Mouse (Mus musculus): Measurements from ENCODE around the gene Pwwp2b. TPM values are rescaled to one million over a fixed set of nuclear protein-coding genes. Genes with fewer than 3 reads are reported as not detected.
A peak's percentile ranks its signal among the peaks of the same experiment; 100 is the strongest.

Gene Pwwp2b
- polyA plus RNA-seq, 1 experiment from 2014 or later: 4.3 TPM

DNA sequence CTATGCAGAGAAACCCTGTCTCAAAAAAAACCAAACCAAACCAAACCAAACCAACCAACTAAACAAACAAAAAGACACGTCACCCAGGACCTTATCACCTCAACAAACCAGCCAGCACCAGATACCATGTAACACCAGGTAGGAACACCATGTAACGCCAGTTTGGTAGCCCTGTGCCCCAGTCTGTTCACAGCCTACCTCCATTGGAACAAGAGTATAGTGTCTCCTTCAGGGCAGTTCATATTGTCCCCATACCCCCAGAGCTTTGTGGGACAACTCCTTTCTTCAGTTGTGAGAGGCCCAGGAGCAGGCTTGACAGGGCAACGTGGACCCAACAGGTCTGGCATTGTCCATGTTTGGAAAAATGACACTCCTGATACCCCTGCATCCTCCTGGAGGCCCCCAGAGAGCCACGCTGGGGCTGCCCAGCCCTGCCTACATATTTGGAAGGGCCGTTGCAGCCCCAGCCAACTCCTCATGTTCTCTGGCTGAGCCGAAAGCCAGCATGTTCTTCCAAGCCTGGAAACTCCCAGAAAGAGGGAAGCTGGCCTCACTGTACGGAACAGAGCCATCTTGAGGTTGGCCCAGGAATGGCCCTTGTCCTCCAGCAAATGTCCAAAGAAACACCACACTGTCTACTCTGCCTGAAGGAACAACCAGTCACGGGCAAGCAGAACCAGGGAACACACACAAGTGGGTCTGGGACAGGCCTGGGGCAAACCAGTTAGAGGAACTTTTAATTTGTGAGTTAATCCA, 60.0 kb downstream of the Pwwp2b start:
- ATAC-seq (ENCODE audit: low FRiP score): no peak
- Histone ChIP-seq H3K4me3 (no peak overlapping the region), H3K27me3 (peaks cover 11% of the 10 kb centered on the region; the same call in 1 of the 2 replicates), H3K27ac (no peak overlapping the region), H3K4me2 (replicated peaks) (no peak overlapping the region), H3K9ac (no peak overlapping the region), H3K4me1 (peaks cover 12% of the 10 kb centered on the region), H3K36me3 (no peaks in the 10 kb centered on the region), H3K9me3 (replicated peaks) (no peaks in the 10 kb centered on the region)
- WGBS: 80% methylated on average over 8 of the region's 8 CpGs

DNA sequence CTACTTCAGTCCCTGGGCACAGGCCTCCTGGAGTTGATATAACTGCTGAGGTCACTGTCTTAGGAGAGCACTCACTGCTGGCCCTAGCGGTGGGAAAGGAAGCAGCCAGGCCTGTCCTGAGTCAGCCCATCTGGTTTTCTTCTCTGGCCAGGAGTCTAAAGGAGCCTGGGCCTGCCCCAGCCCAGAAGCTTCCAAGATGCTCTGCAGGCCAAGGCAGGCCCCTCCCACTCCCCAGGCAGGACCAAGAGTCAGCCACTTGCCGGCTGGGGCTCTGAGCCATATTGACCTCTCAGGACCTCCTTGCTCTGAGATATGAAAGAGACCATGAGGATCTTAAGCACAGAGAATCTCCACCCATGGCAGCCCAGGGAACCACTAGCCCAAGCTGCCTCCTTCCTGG, 60.8 kb downstream of the Pwwp2b start:
- H3K9me3 ChIP-seq (replicated peaks): no peaks in the 10 kb centered on the region
- no peak overlapping the region for H3K4me3 ChIP-seq
- peak overlapping the region; percentile 23; the same call in 1 of the 2 replicates for H3K9ac ChIP-seq
- peaks cover 10% of the 10 kb centered on the region; the same call in 1 of the 2 replicates for H3K27me3 ChIP-seq
- no peaks in the 10 kb centered on the region for H3K36me3 ChIP-seq
- ATAC-seq (ENCODE audit: low FRiP score): no peak
- peaks cover 12% of the 10 kb centered on the region for H3K4me1 ChIP-seq
- H3K4me2 ChIP-seq (replicated peaks): no peak overlapping the region
- H3K27ac ChIP-seq: no peak overlapping the region
- WGBS: 46% methylated on average over 2 of the region's 2 CpGs

DNA sequence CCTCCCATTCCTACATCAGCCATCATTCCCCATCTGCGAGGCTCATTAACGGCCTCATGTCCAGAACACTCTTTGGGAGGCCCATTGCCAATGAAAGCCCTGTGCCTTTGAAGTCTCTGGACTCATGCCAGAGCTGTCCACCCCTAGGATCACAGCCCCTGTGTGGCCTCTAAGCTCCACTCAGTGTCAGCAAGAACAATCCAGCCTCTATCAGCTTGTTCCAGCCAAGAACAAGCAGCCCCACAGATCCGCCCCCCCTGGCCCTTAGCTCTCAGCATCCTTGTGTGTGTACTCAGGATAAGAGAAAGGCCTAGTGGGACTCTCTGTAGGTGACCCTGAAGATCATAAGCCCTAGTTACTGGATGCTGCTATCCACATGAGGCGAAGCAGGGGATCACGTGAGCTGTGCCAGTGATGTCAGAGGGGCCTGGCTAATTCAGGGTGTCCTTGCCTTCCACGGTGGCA, 62.2 kb downstream of the Pwwp2b start:
- Histone ChIP-seq H3K27me3 (0 out of 2 replicates have a peak, but pooled peaks cover 3% of the 10 kb centered on the region), H3K27ac (no peak overlapping the region), H3K9me3 (replicated peaks) (no peaks in the 10 kb centered on the region), H3K4me2 (replicated peaks) (no peak overlapping the region), H3K4me3 (no peak overlapping the region), H3K4me1 (peaks cover 12% of the 10 kb centered on the region), H3K9ac (no peak overlapping the region), H3K36me3 (no peaks in the 10 kb centered on the region)
- peak; percentile 62 for ATAC-seq (ENCODE audit: low FRiP score)
- WGBS: 55% methylated on average over 6 of the region's 6 CpGs

DNA sequence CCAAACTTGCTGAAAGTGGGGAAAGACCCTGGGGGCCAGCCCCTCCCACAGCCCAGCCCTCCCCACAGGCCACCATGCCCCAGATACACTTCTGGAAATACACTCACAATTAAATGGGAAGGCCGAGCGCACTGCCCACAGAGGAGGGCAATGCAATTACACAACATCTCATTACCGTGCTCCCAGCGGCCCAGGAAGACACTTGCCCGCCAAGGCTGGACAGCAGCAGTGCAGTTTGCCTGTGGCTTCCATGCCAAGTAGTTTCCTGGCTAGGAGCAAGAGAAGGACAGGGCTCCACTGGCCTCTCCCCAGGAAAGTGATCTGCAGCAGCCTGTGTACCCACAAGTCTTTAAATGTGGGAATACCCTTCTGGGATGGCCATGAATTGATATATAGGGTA, 64.4 kb downstream of the Pwwp2b start:
- no peak overlapping the region for H3K9ac ChIP-seq
- H3K4me2 ChIP-seq (replicated peaks): no peak overlapping the region
- no peak for ATAC-seq (ENCODE audit: low FRiP score)
- no peak overlapping the region for H3K4me3 ChIP-seq
- H3K9me3 ChIP-seq (replicated peaks): no peaks in the 10 kb centered on the region
- 0 out of 2 replicates have a peak, but pooled peaks cover 3% of the 10 kb centered on the region for H3K27me3 ChIP-seq
- WGBS: 75% methylated on average over 5 of the region's 5 CpGs
- no peak overlapping the region for H3K27ac ChIP-seq
- no peaks in the 10 kb centered on the region for H3K36me3 ChIP-seq
- peaks cover 16% of the 10 kb centered on the region for H3K4me1 ChIP-seq

DNA sequence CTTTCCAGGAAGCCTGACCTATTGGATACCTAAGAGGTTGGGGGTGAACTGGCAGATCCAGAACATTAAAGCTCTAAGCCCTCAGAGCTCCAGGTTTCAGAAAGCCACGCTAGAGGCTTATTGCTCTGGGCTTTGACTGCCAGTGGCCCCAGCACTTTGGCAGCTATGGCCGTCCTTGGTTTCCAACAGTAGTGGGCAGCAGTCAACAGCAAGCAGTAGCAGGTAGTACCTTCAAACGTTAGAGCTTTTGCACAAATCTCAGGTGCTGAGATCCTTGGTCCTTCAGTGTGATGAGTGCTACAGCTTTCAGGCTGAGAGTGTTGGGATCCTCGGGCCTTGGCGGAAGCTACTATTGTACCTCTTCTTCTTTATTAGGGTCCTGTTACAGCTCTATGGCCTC, 65.1 kb downstream of the Pwwp2b start:
- no peak for ATAC-seq (ENCODE audit: low FRiP score)
- Histone ChIP-seq H3K27me3 (0 out of 2 replicates have a peak, but pooled peaks cover 3% of the 10 kb centered on the region), H3K36me3 (no peaks in the 10 kb centered on the region), H3K4me2 (replicated peaks) (no peak overlapping the region), H3K27ac (no peak overlapping the region), H3K4me1 (peaks cover 16% of the 10 kb centered on the region), H3K9ac (no peak overlapping the region), H3K9me3 (replicated peaks) (no peaks in the 10 kb centered on the region), H3K4me3 (no peak overlapping the region)
- 79% methylated on average over 5 of the region's 5 CpGs for WGBS

DNA sequence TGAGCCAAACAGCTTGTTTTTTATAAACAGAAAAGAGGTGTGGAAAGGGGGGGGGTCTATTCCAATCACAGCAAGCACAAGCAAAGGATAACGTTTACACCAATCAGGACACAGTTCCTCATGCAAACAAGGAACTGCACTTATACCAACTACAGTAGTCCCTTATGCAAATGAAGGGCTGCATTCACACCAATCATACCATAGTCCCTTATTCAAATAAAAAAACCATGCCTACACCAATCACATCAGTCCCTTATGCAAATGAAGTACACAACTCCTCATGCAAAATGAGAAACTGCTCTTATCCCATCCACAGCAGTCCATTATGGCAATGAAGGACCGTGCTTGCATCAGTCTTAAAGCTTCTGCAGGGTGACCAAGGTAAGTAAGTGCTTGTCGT, 66.4 kb downstream of the Pwwp2b start:
- Histone ChIP-seq H3K4me2 (replicated peaks) (no peak overlapping the region), H3K9me3 (replicated peaks) (no peaks in the 10 kb centered on the region), H3K27me3 (0 out of 2 replicates have a peak, but pooled peaks cover 3% of the 10 kb centered on the region), H3K4me1 (peaks cover 22% of the 10 kb centered on the region), H3K4me3 (no peak overlapping the region), H3K27ac (no peak overlapping the region), H3K9ac (no peak overlapping the region), H3K36me3 (no peaks in the 10 kb centered on the region)
- 87% methylated on average over 3 of the region's 3 CpGs for WGBS
- ATAC-seq (ENCODE audit: low FRiP score): no peak

DNA sequence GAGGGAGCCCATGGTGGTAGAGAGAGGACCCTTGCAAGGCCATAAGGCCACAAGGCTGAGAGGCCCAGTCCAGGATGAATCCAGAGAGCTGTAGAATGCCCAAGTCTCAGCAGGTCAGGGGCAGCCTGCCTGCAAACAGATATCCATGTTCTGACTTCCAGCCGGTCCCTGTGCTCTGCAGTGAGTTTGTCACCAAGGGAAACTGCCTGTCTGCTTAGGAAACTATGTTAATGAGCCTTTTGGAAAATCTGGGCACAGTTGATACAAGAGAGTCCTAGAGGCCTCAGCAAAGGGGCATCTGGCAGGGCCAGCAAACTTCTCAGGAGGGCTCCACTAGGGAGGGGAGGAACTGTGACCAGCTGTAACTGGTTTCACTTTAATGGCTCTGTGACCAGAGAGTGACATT, 70.7 kb downstream of the Pwwp2b start:
- Histone ChIP-seq H3K36me3 (no peaks in the 10 kb centered on the region), H3K4me3 (no peak overlapping the region), H3K27ac (peak overlapping the region; percentile 58), H3K4me2 (replicated peaks) (no peak overlapping the region), H3K9ac (no peak overlapping the region), H3K4me1 (peaks cover 11% of the 10 kb centered on the region), H3K9me3 (replicated peaks) (no peaks in the 10 kb centered on the region), H3K27me3 (no peaks in the 10 kb centered on the region)
- 32% methylated on average over 1 of the region's 1 CpGs for WGBS
- peak; percentile 83 for ATAC-seq (ENCODE audit: low FRiP score)

Other genes starting within 250 kb of the Pwwp2b start
- gene Dpysl4, start 162.5 kb upstream of the Pwwp2b start, polyA plus RNA-seq (2016; fragmentation: Nextera tagmentation; extraction: Ambion mirVana): 269 TPM in 2 replicates
- gene Lrrc27, start 35.5 kb upstream of the Pwwp2b start, polyA plus RNA-seq (2016; fragmentation: Nextera tagmentation; extraction: Ambion mirVana): 3.2 and 5.3 TPM in 2 replicates
- 0.65 and 0.68 TPM in 2 replicates for gene Stk32c, start 35.2 kb upstream of the Pwwp2b start, polyA plus RNA-seq (2016; fragmentation: Nextera tagmentation; extraction: Ambion mirVana)
- gene Inpp5a, start 140.6 kb downstream of the Pwwp2b start, polyA plus RNA-seq (2016; fragmentation: Nextera tagmentation; extraction: Ambion mirVana): 26.1 and 26.4 TPM in 2 replicates